Mouse (Mus musculus): ENCODE results near the gene Nlrp10. TPM values are rescaled to one million over a fixed set of nuclear protein-coding genes. Genes with fewer than 3 reads are reported as not detected.

The Nlrp10 gene
- polyA plus RNA-seq, 1 experiment from 2014 or later: not detected

DNA sequence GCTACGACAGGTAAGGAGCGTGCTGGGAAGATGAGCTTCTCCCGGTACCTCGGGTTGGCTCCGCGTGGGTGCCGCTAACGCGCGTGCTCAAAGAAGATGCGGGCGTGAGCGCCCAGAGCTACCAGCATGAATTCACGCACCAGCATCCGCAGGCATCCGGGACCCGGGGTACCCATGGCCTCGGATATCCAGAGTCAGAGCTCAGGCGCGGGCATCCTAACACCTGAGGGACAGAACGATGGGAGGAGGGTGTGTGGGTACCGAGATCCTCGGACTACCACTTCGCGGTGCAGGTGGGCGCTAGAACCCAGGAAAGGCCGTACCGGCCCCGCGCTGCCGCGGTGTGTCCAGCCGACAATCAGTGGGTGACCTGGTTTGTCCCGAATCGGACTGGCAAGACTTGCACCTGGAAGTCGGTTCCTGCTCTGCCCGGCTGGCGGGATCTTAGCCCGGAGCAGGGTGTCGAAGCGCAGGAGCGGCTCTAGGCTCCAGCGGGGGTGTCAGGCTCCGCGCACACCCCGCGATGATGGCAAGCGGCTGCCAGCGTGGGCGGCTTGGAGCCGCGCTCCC is 20.9 kb upstream of the Nlrp10 start:
- Histone ChIP-seq H3K27me3 (ENCODE audit: control insufficient read depth, insufficient read depth, low read length) (peaks cover 27% of the 10 kb centered on the region), H3K4me3 (ENCODE audit: low read depth, low read length) (peak overlapping the region; percentile 58), H3K4me2 (replicated peaks; ENCODE audit: low read depth, low read length) (peak overlapping the region; percentile 98), H3K27ac (ENCODE audit: low read depth, low read length) (no peak overlapping the region), H3K9me3 (ENCODE audit: control insufficient read depth, low read length) (no peaks in the 10 kb centered on the region), H3K36me3 (ENCODE audit: control insufficient read depth, insufficient read depth, low read length) (no peaks in the 10 kb centered on the region), H3K9ac (ENCODE audit: low read depth, low read length) (peak overlapping the region; percentile 49), H3K4me1 (replicated peaks; ENCODE audit: control insufficient read depth, insufficient read depth, low read length) (no peaks in the 10 kb centered on the region)
- WGBS: under 1% methylated on average over 50 of the region's 52 CpGs
- peak; percentile 53 for ATAC-seq (ENCODE audit: low FRiP score)
- DNase-seq (ENCODE audit: low spot score): peak; percentile 59

DNA sequence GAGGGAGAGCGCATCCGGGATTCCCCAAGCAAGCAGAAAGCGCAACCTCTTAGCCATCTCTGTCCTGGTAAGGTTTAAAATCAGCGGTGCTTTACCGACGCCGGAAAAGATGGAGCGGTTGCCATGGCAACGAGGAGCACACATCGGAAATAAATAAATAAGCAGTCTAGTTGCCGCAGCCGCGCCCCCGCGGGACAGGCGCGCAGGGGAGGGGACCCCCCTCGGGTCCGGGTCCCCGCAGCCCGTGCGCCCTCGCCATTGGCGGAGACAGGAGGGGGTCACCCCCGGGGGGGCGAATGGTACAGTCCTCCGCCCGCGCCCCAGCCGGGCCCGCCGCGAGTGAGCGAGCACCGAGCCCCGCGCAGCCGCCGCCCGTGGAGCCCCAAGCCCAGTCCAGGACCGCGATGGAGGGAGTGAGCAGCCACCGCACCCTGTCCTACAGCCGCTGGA is 20.4 kb upstream of the Nlrp10 start, which contains the start of gene Tub:
Gene Tub, plus strand, starts transcription at position 27 of the 450 bp plus-strand sequence.
- Histone ChIP-seq H3K4me2 (replicated peaks; ENCODE audit: low read depth, low read length) (peak within 1 kb of the TSS; percentile 98), H3K9me3 (ENCODE audit: control insufficient read depth, low read length) (no peaks in the 10 kb centered on the region), H3K4me3 (ENCODE audit: low read depth, low read length) (peak within 1 kb of the TSS; percentile 58), H3K27ac (ENCODE audit: low read depth, low read length) (no peak within 1 kb of the TSS), H3K9ac (ENCODE audit: low read depth, low read length) (peak within 1 kb of the TSS; percentile 49), H3K27me3 (ENCODE audit: control insufficient read depth, insufficient read depth, low read length) (peaks cover 27% of the 10 kb centered on the region), H3K4me1 (replicated peaks; ENCODE audit: control insufficient read depth, insufficient read depth, low read length) (no peaks in the 10 kb centered on the region), H3K36me3 (ENCODE audit: control insufficient read depth, insufficient read depth, low read length) (0 out of 2 replicates have a peak, but pooled peaks cover 2% of the 10 kb centered on the region)
- ATAC-seq (ENCODE audit: low FRiP score): peak; percentile 76
- peak; percentile 82 for DNase-seq (ENCODE audit: low spot score)
- WGBS: under 1% methylated on average over 31 of the region's 44 CpGs

DNA sequence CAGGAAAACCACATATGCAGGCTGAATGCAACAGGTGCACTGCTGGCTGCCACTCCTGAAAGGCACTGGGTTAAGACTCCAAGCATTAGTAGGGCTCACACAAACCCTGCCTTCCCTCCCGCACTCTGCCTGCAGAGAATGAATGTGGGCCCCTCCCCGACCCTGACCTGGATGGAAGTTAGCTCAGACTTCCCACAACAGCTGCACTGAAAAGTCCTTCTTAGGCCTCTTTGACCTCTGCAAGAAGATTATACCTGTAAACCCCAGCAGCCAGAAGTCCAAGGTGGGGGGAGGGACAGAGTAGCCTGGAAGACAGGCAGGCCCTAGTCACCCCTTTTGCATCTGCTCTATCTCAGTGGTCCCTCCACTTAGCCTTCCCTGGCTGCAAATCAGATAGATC is 19.3 kb upstream of the Nlrp10 start:
- Histone ChIP-seq H3K4me2 (replicated peaks; ENCODE audit: low read depth, low read length) (no peak overlapping the region), H3K27ac (ENCODE audit: low read depth, low read length) (no peak overlapping the region), H3K27me3 (ENCODE audit: control insufficient read depth, insufficient read depth, low read length) (peaks cover 27% of the 10 kb centered on the region), H3K36me3 (ENCODE audit: control insufficient read depth, insufficient read depth, low read length) (0 out of 2 replicates have a peak, but pooled peaks cover 2% of the 10 kb centered on the region), H3K9ac (ENCODE audit: low read depth, low read length) (no peak overlapping the region), H3K9me3 (ENCODE audit: control insufficient read depth, low read length) (no peaks in the 10 kb centered on the region), H3K4me1 (replicated peaks; ENCODE audit: control insufficient read depth, insufficient read depth, low read length) (no peaks in the 10 kb centered on the region), H3K4me3 (ENCODE audit: low read depth, low read length) (no peak overlapping the region)
- DNase-seq (ENCODE audit: low spot score): no peak
- no peak for ATAC-seq (ENCODE audit: low FRiP score)
- WGBS: 34% methylated on average over 2 of the region's 2 CpGs

DNA sequence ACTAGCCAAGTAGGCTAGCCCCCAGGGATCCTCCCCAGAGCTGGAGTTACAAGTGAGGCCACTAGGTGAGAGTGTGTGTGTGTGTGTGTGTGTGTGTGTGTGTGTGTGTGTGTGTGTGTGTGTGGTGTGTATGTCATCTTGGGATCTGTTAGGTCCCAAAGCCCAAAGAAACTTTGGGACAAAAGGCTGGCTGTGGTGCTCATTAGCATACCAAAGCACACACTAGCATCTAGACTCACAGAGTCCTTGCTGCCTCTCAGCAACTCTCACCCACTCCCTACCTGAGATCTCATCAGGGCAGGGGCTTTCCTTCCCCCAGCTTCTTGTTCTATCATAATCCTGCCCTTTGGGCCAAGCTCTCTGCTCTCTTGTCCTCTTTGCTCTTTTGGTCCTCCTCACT is 18.6 kb upstream of the Nlrp10 start:
- no peak overlapping the region for H3K27ac ChIP-seq (ENCODE audit: low read depth, low read length)
- DNase-seq (ENCODE audit: low spot score) (no peak), ATAC-seq (ENCODE audit: low FRiP score) (no peak)
- no peak overlapping the region for H3K4me2 ChIP-seq (replicated peaks; ENCODE audit: low read depth, low read length)
- H3K9ac ChIP-seq (ENCODE audit: low read depth, low read length): no peak overlapping the region
- no peak overlapping the region for H3K4me3 ChIP-seq (ENCODE audit: low read depth, low read length)
- 0 out of 2 replicates have a peak, but pooled peaks cover 2% of the 10 kb centered on the region for H3K36me3 ChIP-seq (ENCODE audit: control insufficient read depth, insufficient read depth, low read length)
- H3K4me1 ChIP-seq (replicated peaks; ENCODE audit: control insufficient read depth, insufficient read depth, low read length): no peaks in the 10 kb centered on the region
- no peaks in the 10 kb centered on the region for H3K9me3 ChIP-seq (ENCODE audit: control insufficient read depth, low read length)
- peaks cover 27% of the 10 kb centered on the region for H3K27me3 ChIP-seq (ENCODE audit: control insufficient read depth, insufficient read depth, low read length)

DNA sequence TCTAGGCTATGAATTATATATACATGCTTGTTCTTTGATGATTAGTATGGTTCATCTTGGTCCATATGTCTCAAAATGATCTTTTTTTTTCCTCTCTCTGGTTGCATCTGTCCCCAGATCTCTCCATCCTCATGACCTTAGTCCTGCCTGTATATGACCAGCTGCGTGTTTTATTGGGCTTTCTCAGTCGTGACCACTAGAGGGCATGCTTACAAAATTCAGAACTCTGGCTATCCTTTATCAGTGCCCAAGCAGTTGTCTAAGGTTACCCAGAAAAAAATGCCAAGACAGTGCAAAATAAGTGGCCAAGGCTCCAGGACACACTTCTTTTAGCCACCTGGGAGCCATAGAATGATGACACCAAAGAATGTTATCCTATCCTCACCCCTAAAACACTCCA is 14.0 kb upstream of the Nlrp10 start:
- peak; percentile 75 for DNase-seq (ENCODE audit: low spot score)
- Histone ChIP-seq H3K4me2 (replicated peaks; ENCODE audit: low read depth, low read length) (no peak overlapping the region), H3K27ac (ENCODE audit: low read depth, low read length) (no peak overlapping the region), H3K4me1 (replicated peaks; ENCODE audit: control insufficient read depth, insufficient read depth, low read length) (no peaks in the 10 kb centered on the region), H3K4me3 (ENCODE audit: low read depth, low read length) (no peak overlapping the region), H3K9me3 (ENCODE audit: control insufficient read depth, low read length) (no peaks in the 10 kb centered on the region), H3K27me3 (ENCODE audit: control insufficient read depth, insufficient read depth, low read length) (0 out of 2 replicates have a peak, but pooled peaks cover 2% of the 10 kb centered on the region), H3K9ac (ENCODE audit: low read depth, low read length) (no peak overlapping the region), H3K36me3 (ENCODE audit: control insufficient read depth, insufficient read depth, low read length) (peaks cover 13% of the 10 kb centered on the region)
- 6% methylated on average over 2 of the region's 2 CpGs for WGBS
- peak; percentile 72; the same call in 1 of the 2 replicates for ATAC-seq (ENCODE audit: low FRiP score)

DNA sequence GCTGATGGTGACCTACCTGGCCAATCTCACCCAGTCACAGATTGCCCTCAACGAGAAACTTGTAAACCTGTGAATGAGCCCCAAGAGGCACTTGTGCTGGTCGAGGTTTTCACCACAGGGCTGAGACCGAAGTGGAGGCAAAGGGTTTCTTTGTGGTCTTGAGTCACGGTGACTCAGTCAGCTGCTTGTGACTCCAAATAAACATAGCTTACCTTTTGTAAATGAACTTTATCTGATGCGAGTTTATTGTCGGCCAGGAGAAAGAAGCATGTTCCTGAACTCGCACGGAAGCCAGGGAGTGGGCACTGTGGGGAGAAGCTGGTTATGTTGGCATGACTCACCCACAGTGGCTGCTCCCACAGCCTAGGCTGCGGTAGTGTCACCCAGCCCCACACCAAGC is 11.5 kb upstream of the Nlrp10 start:
- Histone ChIP-seq H3K9me3 (ENCODE audit: control insufficient read depth, low read length) (no peaks in the 10 kb centered on the region), H3K27ac (ENCODE audit: low read depth, low read length) (no peak overlapping the region), H3K4me2 (replicated peaks; ENCODE audit: low read depth, low read length) (no peak overlapping the region), H3K9ac (ENCODE audit: low read depth, low read length) (no peak overlapping the region), H3K4me3 (ENCODE audit: low read depth, low read length) (no peak overlapping the region), H3K4me1 (replicated peaks; ENCODE audit: control insufficient read depth, insufficient read depth, low read length) (no peaks in the 10 kb centered on the region), H3K36me3 (ENCODE audit: control insufficient read depth, insufficient read depth, low read length) (peaks cover 18% of the 10 kb centered on the region), H3K27me3 (ENCODE audit: control insufficient read depth, insufficient read depth, low read length) (no peaks in the 10 kb centered on the region)
- DNase-seq (ENCODE audit: low spot score): no peak
- WGBS: 95% methylated on average over 9 of the region's 9 CpGs
- no peak for ATAC-seq (ENCODE audit: low FRiP score)

DNA sequence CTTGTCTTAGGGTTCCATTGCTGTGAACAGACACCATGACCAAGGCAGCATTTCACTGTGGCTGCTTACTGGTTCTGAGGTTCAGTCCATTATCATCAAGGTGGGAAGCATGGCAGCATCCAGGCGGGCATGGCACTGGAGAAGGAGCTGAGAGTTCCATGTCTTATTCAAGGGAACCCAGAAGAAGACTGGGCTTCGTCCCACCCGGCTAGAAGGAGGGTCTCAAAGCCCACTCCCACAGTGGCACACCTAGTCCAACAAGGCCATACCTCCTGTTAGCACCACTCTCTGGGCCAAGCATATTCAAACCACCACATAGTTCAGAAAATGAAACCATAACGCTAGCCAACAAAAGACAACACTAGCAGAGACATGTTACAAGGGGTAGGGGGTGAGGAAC is 6.6 kb upstream of the Nlrp10 start:
- Histone ChIP-seq H3K4me3 (ENCODE audit: low read depth, low read length) (no peak overlapping the region), H3K27me3 (ENCODE audit: control insufficient read depth, insufficient read depth, low read length) (no peaks in the 10 kb centered on the region), H3K36me3 (ENCODE audit: control insufficient read depth, insufficient read depth, low read length) (peaks cover 16% of the 10 kb centered on the region), H3K27ac (ENCODE audit: low read depth, low read length) (no peak overlapping the region), H3K4me1 (replicated peaks; ENCODE audit: control insufficient read depth, insufficient read depth, low read length) (no peaks in the 10 kb centered on the region; the same call in 1 of the 2 replicates), H3K9ac (ENCODE audit: low read depth, low read length) (no peak overlapping the region), H3K9me3 (ENCODE audit: control insufficient read depth, low read length) (no peaks in the 10 kb centered on the region), H3K4me2 (replicated peaks; ENCODE audit: low read depth, low read length) (no peak overlapping the region)
- WGBS: 97% methylated on average over 4 of the region's 4 CpGs
- DNase-seq (ENCODE audit: low spot score): no peak
- no peak for ATAC-seq (ENCODE audit: low FRiP score)

DNA sequence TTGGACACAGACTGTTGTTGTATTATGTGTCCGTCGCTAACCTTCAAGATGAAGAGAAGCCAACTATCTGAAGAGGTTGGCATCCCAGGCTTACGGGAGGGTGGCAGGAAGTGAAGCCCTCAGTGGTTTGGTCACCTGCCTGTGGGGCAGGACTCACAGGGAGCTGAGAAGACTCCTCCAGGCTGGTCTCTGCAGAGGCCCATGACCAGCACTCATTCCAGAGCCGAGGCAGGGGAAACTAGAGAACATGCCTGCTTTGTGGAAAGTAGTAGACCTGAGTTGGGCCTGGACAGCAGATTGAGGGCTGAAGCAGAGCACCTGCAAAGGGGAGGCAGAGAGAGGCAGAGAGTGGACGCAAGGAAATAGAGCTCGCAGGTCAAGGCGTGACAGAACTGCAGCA is 5.4 kb upstream of the Nlrp10 start:
- Histone ChIP-seq H3K9ac (ENCODE audit: low read depth, low read length) (no peak overlapping the region; the same call in 1 of the 2 replicates), H3K4me2 (replicated peaks; ENCODE audit: low read depth, low read length) (peak overlapping the region; percentile 55), H3K27ac (ENCODE audit: low read depth, low read length) (no peak overlapping the region), H3K27me3 (ENCODE audit: control insufficient read depth, insufficient read depth, low read length) (no peaks in the 10 kb centered on the region), H3K9me3 (ENCODE audit: control insufficient read depth, low read length) (no peaks in the 10 kb centered on the region), H3K36me3 (ENCODE audit: control insufficient read depth, insufficient read depth, low read length) (peaks cover 11% of the 10 kb centered on the region), H3K4me3 (ENCODE audit: low read depth, low read length) (peak overlapping the region; percentile 84), H3K4me1 (replicated peaks; ENCODE audit: control insufficient read depth, insufficient read depth, low read length) (no peaks in the 10 kb centered on the region; the same call in 1 of the 2 replicates)
- 89% methylated on average over 7 of the region's 7 CpGs for WGBS
- no peak for DNase-seq (ENCODE audit: low spot score)
- no peak for ATAC-seq (ENCODE audit: low FRiP score)

DNA sequence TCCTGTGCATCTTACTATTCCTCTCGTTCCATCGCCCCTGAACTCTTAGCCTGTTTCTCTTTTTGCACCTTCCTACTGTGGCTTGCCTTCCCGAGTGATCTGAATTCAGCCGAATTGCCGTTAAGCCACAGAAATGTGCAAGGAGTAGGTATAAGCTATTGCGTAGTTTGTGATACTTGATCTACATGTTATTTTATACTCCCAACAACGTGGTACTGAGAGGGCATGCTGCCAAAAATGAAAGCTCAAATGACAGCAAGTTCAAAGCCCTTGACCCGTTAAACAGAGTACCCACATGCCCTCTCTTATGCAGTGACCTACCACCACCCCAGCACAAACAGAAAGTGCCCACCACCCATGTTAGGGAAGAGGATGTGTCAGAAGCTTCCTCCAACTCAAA is 4.9 kb upstream of the Nlrp10 start:
- H3K27ac ChIP-seq (ENCODE audit: low read depth, low read length): no peak overlapping the region
- WGBS: 10% methylated on average over 8 of the region's 8 CpGs
- H3K9ac ChIP-seq (ENCODE audit: low read depth, low read length): peak overlapping the region; percentile 92
- no peaks in the 10 kb centered on the region; the same call in 1 of the 2 replicates for H3K4me1 ChIP-seq (replicated peaks; ENCODE audit: control insufficient read depth, insufficient read depth, low read length)
- peak overlapping the region; percentile 84 for H3K4me3 ChIP-seq (ENCODE audit: low read depth, low read length)
- no peaks in the 10 kb centered on the region for H3K27me3 ChIP-seq (ENCODE audit: control insufficient read depth, insufficient read depth, low read length)
- ATAC-seq (ENCODE audit: low FRiP score) (no peak), DNase-seq (ENCODE audit: low spot score) (no peak)
- peak overlapping the region; percentile 55 for H3K4me2 ChIP-seq (replicated peaks; ENCODE audit: low read depth, low read length)
- H3K9me3 ChIP-seq (ENCODE audit: control insufficient read depth, low read length): no peaks in the 10 kb centered on the region
- peaks cover 8% of the 10 kb centered on the region for H3K36me3 ChIP-seq (ENCODE audit: control insufficient read depth, insufficient read depth, low read length)
